Mouse (Mus musculus) olfactory bulb, adult 2 months (tissue): Measurements from ENCODE around the gene Ahcyl2.

ENCODE experiments used
- CTCF ChIP-seq: fragments of 200-500 bp; IDR thresholded peaks from 2 replicates; pipeline ENCODE4 v1.5.1; 2012; ENCODE audit warnings: low read depth, mild to moderate bottlenecking, low read length, moderate library complexity; ENCODE audit not compliant: insufficient read depth
- POLR2A ChIP-seq: fragments of 200-500 bp; IDR thresholded peaks from 2 replicates; pipeline ENCODE4 v1.6.1; 2012; ENCODE audit warnings: mild to moderate bottlenecking, low read depth, low read length, moderate library complexity; ENCODE audit not compliant: insufficient read depth

DNA sequence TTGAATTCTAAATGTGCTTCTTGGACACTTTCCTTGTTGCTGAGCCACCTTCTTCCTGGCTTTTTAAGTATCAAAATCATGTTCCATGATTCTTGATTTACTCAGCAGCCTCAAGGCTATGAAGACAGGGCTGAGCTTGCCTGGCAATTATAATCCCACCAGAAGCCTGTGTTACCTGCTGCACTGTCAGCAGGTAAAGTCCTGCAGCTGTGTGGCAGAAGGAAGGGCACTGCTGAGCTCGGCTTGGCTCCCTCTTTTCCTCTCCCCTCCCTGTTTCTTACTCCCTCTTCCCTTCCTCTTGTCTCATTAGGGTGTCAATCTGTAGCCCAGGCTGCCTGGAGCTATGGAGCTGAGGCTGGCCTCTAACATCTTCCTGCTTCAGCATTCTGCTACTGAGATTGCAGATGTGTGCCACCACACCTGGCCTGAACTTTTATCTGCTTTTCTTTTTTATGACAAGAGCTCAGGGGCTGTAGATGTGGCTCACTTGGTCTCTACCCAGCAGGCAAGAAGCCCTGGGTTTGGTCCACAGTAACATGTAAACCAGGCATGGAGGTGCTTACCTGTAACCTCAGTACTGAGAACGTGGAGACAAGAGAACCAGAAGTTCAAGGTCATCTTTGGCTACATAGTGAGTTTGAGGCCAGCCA, 3.0 kb downstream of the Ahcyl2 start:
- no peak for TF ChIP-seq CTCF
- TF ChIP-seq POLR2A = no peak
